In genomic region chr14:23015321-23016067, GRCm38 (mm10) we compare ENCODE assay signal across 9 mouse cellular contexts.
DNase-seq lines count a peak whose midpoint lies in the region; ATAC-seq and TF ChIP-seq lines count a peak whose summit lies in the region.
"Had no signal": no experiment of that assay in that cellular context is flagged by ENCODE, and none has a peak within 500 bp of the region (broad histone marks: within the 10 kb centered on the region; RNA-seq: fewer than 3 reads in every experiment).

No protein-coding gene starts in this region.

- no peak overlapping the region for H3K4me2 ChIP-seq in heart, embryonic 16.5 days (ENCODE audit: low read depth, low read length)
- no peak overlapping the region for H3K4me2 ChIP-seq in heart, embryonic 11.5 days
- peak overlapping the region; percentile 8; the same call in 1 of the 2 replicates for H3K4me2 ChIP-seq in hindbrain, embryonic 12.5 days (replicated peaks)
- H3K4me2 ChIP-seq in midbrain, embryonic 14.5 days (ENCODE audit: low read length), result no peak overlapping the region
- H3K4me2 ChIP-seq: liver, embryonic 11.5 days had no signal

- H3K4me1 ChIP-seq in heart, embryonic 16.5 days (ENCODE audit: control insufficient read depth, insufficient read depth, low read length), result 0 out of 2 replicates have a peak, but pooled peaks cover 2% of the 10 kb centered on the region
- no peaks in the 10 kb centered on the region for H3K4me1 ChIP-seq in heart, embryonic 11.5 days (ENCODE audit: control insufficient read depth, insufficient read depth, low read length)
- H3K4me1 ChIP-seq in hindbrain, embryonic 12.5 days, result peaks cover 19% of the 10 kb centered on the region
- H3K4me1 ChIP-seq in midbrain, embryonic 14.5 days (ENCODE audit: control insufficient read depth, insufficient read depth, low read length), result peaks cover 8% of the 10 kb centered on the region
- peaks cover 8% of the 10 kb centered on the region; the same call in 1 of the 2 replicates for H3K4me1 ChIP-seq in cerebellum, adult 2 months (ENCODE audit: control insufficient read depth, insufficient read depth, low read length)

- H3K36me3 ChIP-seq in heart, embryonic 16.5 days (ENCODE audit: control insufficient read depth, insufficient read depth), result no peaks in the 10 kb centered on the region
- no peaks in the 10 kb centered on the region for H3K36me3 ChIP-seq in heart, embryonic 11.5 days (ENCODE audit: control insufficient read depth, insufficient read depth, low read length)
- H3K36me3 ChIP-seq in hindbrain, embryonic 12.5 days, result no peaks in the 10 kb centered on the region
- H3K36me3 ChIP-seq in midbrain, embryonic 14.5 days (ENCODE audit: control insufficient read depth, insufficient read depth, low read length), result no peaks in the 10 kb centered on the region

- DNase-seq in embryo, embryonic 11 days, result peak; percentile 67
- peak; percentile 32 for DNase-seq in midbrain, embryonic 14.5 days
- no peak for DNase-seq in adrenal gland, postnatal 10 days
- DNase-seq in cerebellum, adult 2 months, result no peak

- TF ChIP-seq CTCF in cerebellum, adult 2 months (IDR thresholded peaks at IDR 0.05; ENCODE audit: borderline replicate concordance, insufficient read depth, low read depth, low read length), result no peak

- no peaks in the 10 kb centered on the region for H3K27me3 ChIP-seq in heart, embryonic 16.5 days (ENCODE audit: control insufficient read depth, insufficient read depth, low read length)
- H3K27me3 ChIP-seq in heart, embryonic 11.5 days (ENCODE audit: control insufficient read depth, insufficient read depth, low read length), result no peaks in the 10 kb centered on the region
- no peaks in the 10 kb centered on the region for H3K27me3 ChIP-seq in hindbrain, embryonic 12.5 days
- no peaks in the 10 kb centered on the region for H3K27me3 ChIP-seq in midbrain, embryonic 14.5 days (ENCODE audit: control insufficient read depth, insufficient read depth, low read length)
- no peaks in the 10 kb centered on the region for H3K27me3 ChIP-seq in cerebellum, adult 2 months (ENCODE audit: control insufficient read depth, insufficient read depth, low read length)

- no peak for TF ChIP-seq POLR2A in cerebellum, adult 2 months (IDR thresholded peaks at IDR 0.05; ENCODE audit: borderline replicate concordance, insufficient read depth, low read length)

- no peak overlapping the region for H3K9ac ChIP-seq in heart, embryonic 16.5 days (ENCODE audit: low read length)
- no peak overlapping the region for H3K9ac ChIP-seq in heart, embryonic 11.5 days (ENCODE audit: low read depth, low read length)
- no peak overlapping the region for H3K9ac ChIP-seq in hindbrain, embryonic 12.5 days
- H3K9ac ChIP-seq in midbrain, embryonic 14.5 days (replicated peaks; ENCODE audit: low read length), result no peak overlapping the region

- H3K27ac ChIP-seq in heart, embryonic 16.5 days (ENCODE audit: low read length), result peak overlapping the region; percentile 9; the same call in 1 of the 2 replicates
- no peak overlapping the region for H3K27ac ChIP-seq in heart, embryonic 11.5 days (ENCODE audit: low read depth, low read length)
- peak overlapping the region; percentile 78 for H3K27ac ChIP-seq in hindbrain, embryonic 12.5 days
- no peak overlapping the region for H3K27ac ChIP-seq in midbrain, embryonic 14.5 days (replicated peaks; ENCODE audit: low read depth, low read length)
- H3K27ac ChIP-seq in cerebellum, adult 2 months (ENCODE audit: insufficient read depth, low read length), result no peak overlapping the region

- no peaks in the 10 kb centered on the region for H3K9me3 ChIP-seq in heart, embryonic 16.5 days (replicated peaks; ENCODE audit: control insufficient read depth, low read length)
- no peaks in the 10 kb centered on the region for H3K9me3 ChIP-seq in heart, embryonic 11.5 days (replicated peaks; ENCODE audit: control insufficient read depth, low read length)
- no peaks in the 10 kb centered on the region for H3K9me3 ChIP-seq in hindbrain, embryonic 12.5 days (replicated peaks)
- H3K9me3 ChIP-seq in midbrain, embryonic 14.5 days (ENCODE audit: control insufficient read depth, low read length), result no peaks in the 10 kb centered on the region

- no peak for ATAC-seq in heart, embryonic 16.5 days (replicated peaks; ENCODE audit: extremely low read depth, insufficient read depth, low FRiP score)
- no peak for ATAC-seq in heart, embryonic 11.5 days (replicated peaks; ENCODE audit: insufficient number of reproducible peaks, low FRiP score, low TSS enrichment)
- peak; percentile 78 for ATAC-seq in hindbrain, embryonic 12.5 days (ENCODE audit: low FRiP score)
- ATAC-seq in midbrain, embryonic 14.5 days (ENCODE audit: low FRiP score, low TSS enrichment), result no peak
- ATAC-seq in erythroblast, adult 5-6 weeks (replicated peaks; ENCODE audit: low FRiP score, poor library complexity, severe bottlenecking), result no peak

- no peak overlapping the region for H3K4me3 ChIP-seq in heart, embryonic 16.5 days (ENCODE audit: low read length)
- H3K4me3 ChIP-seq in heart, embryonic 11.5 days (ENCODE audit: low read depth, low read length), result no peak overlapping the region
- no peak overlapping the region for H3K4me3 ChIP-seq in hindbrain, embryonic 12.5 days
- no peak overlapping the region for H3K4me3 ChIP-seq in midbrain, embryonic 14.5 days (replicated peaks; ENCODE audit: low read depth, low read length)
- no peak overlapping the region for H3K4me3 ChIP-seq in cerebellum, adult 2 months (replicated peaks; ENCODE audit: insufficient read depth, low read depth, low read length)

- 69% methylated on average over 16 of the region's 16 CpGs for WGBS in heart, embryonic 16.5 days
- 68% methylated on average over 16 of the region's 16 CpGs for WGBS in heart, embryonic 11.5 days (ENCODE audit: insufficient replicate concordance)
- 39% methylated on average over 16 of the region's 16 CpGs for WGBS in hindbrain, embryonic 12.5 days
- 37% methylated on average over 16 of the region's 16 CpGs for WGBS in midbrain, embryonic 14.5 days
- WGBS in cerebellum, adult 2 months, result 85% methylated on average over 16 of the region's 16 CpGs

Comparison
In these comparisons a context has a peak if more than half of its experiments do, and no peak if none do; other contexts are left out.
1. H3K27ac ChIP-seq: peak in heart, embryonic 16.5 days (single experiment) and hindbrain, embryonic 12.5 days (single experiment); none in heart, embryonic 11.5 days (single experiment), midbrain, embryonic 14.5 days (single experiment) and cerebellum, adult 2 months (single experiment).
2. DNase-seq: peak in embryo, embryonic 11 days (single experiment) and midbrain, embryonic 14.5 days (single experiment); none in adrenal gland, postnatal 10 days (single experiment) and cerebellum, adult 2 months (0 of 2).